Mouse (Mus musculus) CD4-positive naive resting alpha-beta T cell, adult 76 days (primary cell): ENCODE results near the gene Hid1. TPM values are rescaled to one million over a fixed set of nuclear protein-coding genes. Genes with fewer than 3 reads are reported as not detected.

Experiments
- total RNA-seq: library from RNA; stranded (reverse); gene quantifications from one replicate; pipeline ENCODE4 v1.2.4, GENCODE M21; 2023

Gene Hid1
- 28.6 TPM for total RNA-seq

GRCm38 (mm10) chr11:115367395-115367944, at the start of gene Hid1:
Gene Hid1, minus strand, starts transcription at chr11:115367756.

GRCm38 (mm10) chr11:115403338-115404124, 36.0 kb upstream of the Hid1 start, which contains the start of gene Mrpl58:
Gene Mrpl58, plus strand, starts transcription at chr11:115403752.

GRCm38 (mm10) chr11:115381743-115382539, 14.4 kb upstream of the Hid1 start, which contains the start of gene Cdr2l:
Gene Cdr2l, plus strand, starts transcription at chr11:115381916.

GRCm38 (mm10) chr11:115334531-115334930, 33.0 kb downstream of the Hid1 start, which contains the start of gene Otop3:
Gene Otop3, plus strand, starts transcription at chr11:115334731.

GRCm38 (mm10) chr11:115321906-115322693, 45.5 kb downstream of the Hid1 start, which contains the start of gene Ush1g:
Gene Ush1g, minus strand, starts transcription at chr11:115322041.

GRCm38 (mm10) chr11:115306863-115307262, 60.7 kb downstream of the Hid1 start, which contains the start of gene Otop2:
Gene Otop2, plus strand, starts transcription at chr11:115307163.

Other genes with a start within 250 kb of the Hid1 start
- 2.2 TPM for gene Cd300lf, start 233.8 kb downstream of the Hid1 start, total RNA-seq
- 151 TPM for gene Slc9a3r1, start 204.4 kb downstream of the Hid1 start, total RNA-seq
- gene Tmem104, start 180.3 kb downstream of the Hid1 start, total RNA-seq: 11.2 TPM
- 11.8 TPM for gene Nat9, start 179.9 kb downstream of the Hid1 start, total RNA-seq
- gene Grin2c, start 100.5 kb downstream of the Hid1 start, total RNA-seq: not detected
- 17.1 TPM for gene Fdxr, start 90.7 kb downstream of the Hid1 start, total RNA-seq
- gene Fads6, start 70.1 kb downstream of the Hid1 start, total RNA-seq: 1.1 TPM
- gene Otop2, start 60.6 kb downstream of the Hid1 start, total RNA-seq: not detected
- not detected for gene Ush1g, start 45.7 kb downstream of the Hid1 start, total RNA-seq
- not detected for gene Otop3, start 33.0 kb downstream of the Hid1 start, total RNA-seq
- gene Cdr2l, start 14.2 kb upstream of the Hid1 start, total RNA-seq: 0.82 TPM
- gene Mrpl58, start 36.0 kb upstream of the Hid1 start, total RNA-seq: 76.4 TPM
- 215 TPM for gene Atp5h, start 52.2 kb upstream of the Hid1 start, total RNA-seq
- 52.0 TPM for gene Kctd2, start 52.4 kb upstream of the Hid1 start, total RNA-seq
- not detected for gene Trim80, start 72.8 kb upstream of the Hid1 start, total RNA-seq
- 9.4 TPM for gene Slc16a5, start 94.7 kb upstream of the Hid1 start, total RNA-seq
- gene Armc7, start 107.9 kb upstream of the Hid1 start, total RNA-seq: 34.7 TPM
- 111 TPM for gene Nt5c, start 124.1 kb upstream of the Hid1 start, total RNA-seq
- gene Jpt1, start 146.6 kb upstream of the Hid1 start, total RNA-seq: 171 TPM
- 231 TPM for gene Sumo2, start 168.5 kb upstream of the Hid1 start, total RNA-seq
- 48.4 TPM for gene Nup85, start 196.7 kb upstream of the Hid1 start, total RNA-seq
- gene Mrps7, start 236.2 kb upstream of the Hid1 start, total RNA-seq: 31.5 TPM
- gene Gga3, start 236.3 kb upstream of the Hid1 start, total RNA-seq: 85.0 TPM
- gene Mif4gd, start 245.2 kb upstream of the Hid1 start, total RNA-seq: 91.1 TPM